Mouse (Mus musculus) megakaryocyte, embryonic 14.5 days (primary cell): ENCODE results near the gene Cap2.

ENCODE experiments used
- FLI1 ChIP-seq: IDR thresholded peaks from 2 replicates; pipeline ENCODE4 v1.6.1; 2012; ENCODE audit warnings: low read length, inconsistent platforms, mixed read lengths
- GATA1 ChIP-seq: IDR thresholded peaks from 3 replicates; pipeline ENCODE4 v1.6.1; 2012; ENCODE audit warnings: mixed read lengths, low read length, inconsistent platforms, borderline replicate concordance

DNA sequence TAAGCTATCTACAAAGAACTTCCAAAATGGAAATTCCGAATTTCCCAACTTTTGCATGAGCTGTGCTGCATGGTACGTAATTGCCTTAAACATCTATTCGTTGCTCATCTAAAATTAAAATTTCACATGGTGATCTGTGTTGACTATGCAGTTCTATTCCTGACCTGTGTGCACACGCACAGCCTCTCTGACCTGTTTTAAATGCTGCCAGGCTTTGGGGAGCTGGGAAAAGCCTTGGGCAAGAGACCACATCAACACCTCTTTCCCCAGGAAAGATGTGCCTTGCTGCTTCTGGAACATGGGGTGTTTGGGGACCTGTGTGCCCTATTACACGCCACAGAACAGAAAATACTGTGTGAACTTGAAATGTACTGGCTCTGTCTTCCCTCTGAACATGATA lies 25.7 kb downstream of the Cap2 start:
- TF ChIP-seq GATA1 (no peak), FLI1 (no peak)
